Mouse (Mus musculus): ENCODE measurements around the gene Arl10. TPM values are rescaled to one million over a fixed set of nuclear protein-coding genes. Genes with fewer than 3 reads are reported as not detected.

Gene Arl10
- polyA plus RNA-seq, 1 experiment from 2014 or later, result 28.2 TPM

GRCm38 (mm10) chr13:54559656-54560055, 15.2 kb upstream of the Arl10 start:
- ATAC-seq (ENCODE audit: insufficient read depth), result no peak

GRCm38 (mm10) chr13:54560608-54561007, 14.2 kb upstream of the Arl10 start:
- WGBS, result 89% methylated on average over 7 of the region's 7 CpGs
- Histone ChIP-seq H3K9me3 (ENCODE audit: low read depth, low read length) (no peaks in the 10 kb centered on the region), H3K4me2 (no peak overlapping the region), H3K9ac (no peak overlapping the region), H3K27me3 (ENCODE audit: insufficient read depth, low read length) (no peaks in the 10 kb centered on the region), H3K4me1 (ENCODE audit: insufficient read depth) (0 out of 2 replicates have a peak, but pooled peaks cover 7% of the 10 kb centered on the region), H3K27ac (ENCODE audit: low read depth) (no peak overlapping the region), H3K36me3 (ENCODE audit: insufficient read depth) (peaks cover 68% of the 10 kb centered on the region), H3K4me3 (ENCODE audit: low read depth, low read length) (no peak overlapping the region)
- DNase-seq, result no peak
- ATAC-seq (ENCODE audit: insufficient read depth), result no peak
- no peak for TF ChIP-seq CTCF (IDR thresholded peaks at IDR 0.05; ENCODE audit: low read depth)

More at GRCm38 (mm10) chr13:54559656-54560055, 15.2 kb upstream of the Arl10 start:
- no peak overlapping the region for H3K4me2 ChIP-seq
- 94% methylated on average over 2 of the region's 2 CpGs for WGBS
- no peaks in the 10 kb centered on the region for H3K9me3 ChIP-seq (ENCODE audit: low read depth, low read length)
- TF ChIP-seq CTCF (IDR thresholded peaks at IDR 0.05; ENCODE audit: low read depth), result no peak
- H3K27ac ChIP-seq (ENCODE audit: low read depth), result no peak overlapping the region
- 0 out of 2 replicates have a peak, but pooled peaks cover 7% of the 10 kb centered on the region for H3K4me1 ChIP-seq (ENCODE audit: insufficient read depth)
- H3K36me3 ChIP-seq (ENCODE audit: insufficient read depth), result peaks cover 75% of the 10 kb centered on the region
- no peak for DNase-seq
- no peak overlapping the region for H3K9ac ChIP-seq
- no peaks in the 10 kb centered on the region for H3K27me3 ChIP-seq (ENCODE audit: insufficient read depth, low read length)
- no peak overlapping the region for H3K4me3 ChIP-seq (ENCODE audit: low read depth, low read length)

GRCm38 (mm10) chr13:54562562-54562961, 12.3 kb upstream of the Arl10 start:
- H3K36me3 ChIP-seq (ENCODE audit: insufficient read depth), result peaks cover 51% of the 10 kb centered on the region

GRCm38 (mm10) chr13:54564232-54565200, 10.3 kb upstream of the Arl10 start:
- 10% methylated on average over 45 of the region's 45 CpGs for WGBS
- Histone ChIP-seq H3K4me3 (ENCODE audit: low read depth, low read length) (peak overlapping the region; percentile 97), H3K4me2 (peak overlapping the region; percentile 76), H3K9me3 (ENCODE audit: low read depth, low read length) (no peaks in the 10 kb centered on the region), H3K27ac (ENCODE audit: low read depth) (peak overlapping the region; percentile 45; the same call in 1 of the 2 replicates), H3K4me1 (ENCODE audit: insufficient read depth) (0 out of 2 replicates have a peak, but pooled peaks cover 7% of the 10 kb centered on the region), H3K9ac (peak overlapping the region; percentile 94), H3K36me3 (ENCODE audit: insufficient read depth) (peaks cover 31% of the 10 kb centered on the region), H3K27me3 (ENCODE audit: insufficient read depth, low read length) (no peaks in the 10 kb centered on the region)
- ATAC-seq (ENCODE audit: insufficient read depth), result peak; percentile 65; the same call in 1 of the 2 replicates
- DNase-seq, result peak; percentile 37
- no peak for TF ChIP-seq CTCF (IDR thresholded peaks at IDR 0.05; ENCODE audit: low read depth)

More at GRCm38 (mm10) chr13:54562562-54562961, 12.3 kb upstream of the Arl10 start:
- no peak for TF ChIP-seq CTCF (IDR thresholded peaks at IDR 0.05; ENCODE audit: low read depth)
- WGBS, result 67% methylated on average over 7 of the region's 7 CpGs
- no peaks in the 10 kb centered on the region for H3K9me3 ChIP-seq (ENCODE audit: low read depth, low read length)
- no peak for DNase-seq
- no peak overlapping the region for H3K9ac ChIP-seq
- no peaks in the 10 kb centered on the region for H3K27me3 ChIP-seq (ENCODE audit: insufficient read depth, low read length)
- no peak overlapping the region for H3K4me2 ChIP-seq
- H3K4me1 ChIP-seq (ENCODE audit: insufficient read depth), result 0 out of 2 replicates have a peak, but pooled peaks cover 7% of the 10 kb centered on the region
- no peak overlapping the region for H3K27ac ChIP-seq (ENCODE audit: low read depth)
- no peak overlapping the region for H3K4me3 ChIP-seq (ENCODE audit: low read depth, low read length)
- no peak for ATAC-seq (ENCODE audit: insufficient read depth)

GRCm38 (mm10) chr13:54565201-54565581, 9.6 kb upstream of the Arl10 start, which contains the start of gene 4833439L19Rik:
4833439L19Rik (minus strand) TSS chr13:54565435.
- H3K27ac ChIP-seq (ENCODE audit: low read depth), result peak within 1 kb of the TSS; percentile 46; the same call in 1 of the 2 replicates
- ATAC-seq (ENCODE audit: insufficient read depth) (peak; percentile 97), DNase-seq (peak; percentile 98)
- TF ChIP-seq CTCF (IDR thresholded peaks at IDR 0.05; ENCODE audit: low read depth), result no peak
- no peaks in the 10 kb centered on the region for H3K9me3 ChIP-seq (ENCODE audit: low read depth, low read length)
- H3K36me3 ChIP-seq (ENCODE audit: insufficient read depth), result peaks cover 24% of the 10 kb centered on the region
- H3K4me3 ChIP-seq (ENCODE audit: low read depth, low read length), result peak within 1 kb of the TSS; percentile 97
- no peaks in the 10 kb centered on the region for H3K27me3 ChIP-seq (ENCODE audit: insufficient read depth, low read length)
- H3K4me2 ChIP-seq, result peak within 1 kb of the TSS; percentile 76
- under 1% methylated on average over 27 of the region's 27 CpGs for WGBS
- peak within 1 kb of the TSS; percentile 94 for H3K9ac ChIP-seq
- 0 out of 2 replicates have a peak, but pooled peaks cover 7% of the 10 kb centered on the region for H3K4me1 ChIP-seq (ENCODE audit: insufficient read depth)

GRCm38 (mm10) chr13:54565594-54566345, 9.0 kb upstream of the Arl10 start:
- H3K36me3 ChIP-seq (ENCODE audit: insufficient read depth), result peaks cover 19% of the 10 kb centered on the region
- H3K4me2 ChIP-seq, result peak overlapping the region; percentile 76
- peak; percentile 67 for DNase-seq
- H3K9ac ChIP-seq, result peak overlapping the region; percentile 94; the same call in 1 of the 2 replicates
- ATAC-seq (ENCODE audit: insufficient read depth), result peak; percentile 59; the same call in 1 of the 2 replicates
- peak overlapping the region; percentile 46; the same call in 1 of the 2 replicates for H3K27ac ChIP-seq (ENCODE audit: low read depth)
- no peaks in the 10 kb centered on the region for H3K9me3 ChIP-seq (ENCODE audit: low read depth, low read length)
- H3K4me3 ChIP-seq (ENCODE audit: low read depth, low read length), result peak overlapping the region; percentile 97
- H3K27me3 ChIP-seq (ENCODE audit: insufficient read depth, low read length), result no peaks in the 10 kb centered on the region
- WGBS, result 45% methylated on average over 8 of the region's 8 CpGs
- 0 out of 2 replicates have a peak, but pooled peaks cover 7% of the 10 kb centered on the region for H3K4me1 ChIP-seq (ENCODE audit: insufficient read depth)
- peak; percentile 66 for TF ChIP-seq CTCF (IDR thresholded peaks at IDR 0.05; ENCODE audit: low read depth)

Data from lung, embryonic 14.5 days (tissue).